Mouse (Mus musculus) lung, postnatal 0 days (tissue): ENCODE results near the gene Slc26a8.

Experiments used
- CTCF ChIP-seq: IDR thresholded peaks from 2 replicates; pipeline ENCODE4 v1.5.1; 2016; ENCODE audit warnings: antibody characterized with exemption, mild to moderate bottlenecking
- EP300 ChIP-seq: IDR thresholded peaks from 2 replicates; pipeline ENCODE4 v1.6.1; 2016; ENCODE audit warnings: antibody characterized with exemption, mild to moderate bottlenecking, control low read depth

DNA sequence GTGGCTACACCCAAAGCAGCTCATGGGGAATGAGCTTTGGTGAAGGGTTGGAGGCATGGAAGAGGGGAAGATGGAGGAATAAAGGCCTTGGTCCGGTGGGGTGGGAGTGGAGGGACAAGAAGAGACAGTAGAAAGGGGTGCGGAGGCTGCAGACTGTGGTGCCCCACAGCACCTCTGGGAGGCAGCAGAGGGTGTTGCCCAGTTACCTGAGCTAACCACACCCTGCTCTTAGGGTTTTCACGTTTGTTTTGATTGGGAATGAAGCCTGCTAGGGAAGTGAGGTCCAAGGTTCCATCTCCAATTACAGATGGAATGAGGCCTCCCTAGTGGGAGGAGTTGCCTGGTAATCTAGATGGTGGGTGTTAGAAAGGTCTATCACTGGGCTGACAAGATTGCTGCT is 60.9 kb downstream of the Slc26a8 start:
- TF ChIP-seq EP300 = no peak
- TF ChIP-seq CTCF = peak; percentile 20; the same call in 1 of the 2 replicates
